Mouse (Mus musculus): Measurements from ENCODE around the gene Tnnt2.

The Tnnt2 gene

DNA sequence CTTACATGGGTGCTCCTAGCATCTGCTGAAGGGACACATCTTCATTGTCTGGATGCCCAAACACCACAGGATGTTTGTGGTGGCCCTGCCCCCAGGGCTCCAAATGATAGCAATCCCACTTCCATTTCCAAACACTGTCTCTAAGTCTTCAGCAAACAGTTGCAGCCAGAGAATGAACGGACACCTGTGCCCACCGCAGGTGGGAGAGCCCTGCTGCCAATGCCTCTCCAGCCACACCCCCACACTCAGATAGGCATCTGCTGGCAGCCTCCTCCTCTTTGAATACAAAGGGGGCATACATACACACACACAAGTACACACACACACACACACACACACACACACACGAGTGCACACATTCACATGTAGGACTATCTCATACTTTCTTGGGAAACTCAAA is 57.2 kb downstream of the Tnnt2 start:
- DNase-seq (ENCODE audit: inconsistent age in 2 of 2, low spot score in 1 of 2) = no peak

DNA sequence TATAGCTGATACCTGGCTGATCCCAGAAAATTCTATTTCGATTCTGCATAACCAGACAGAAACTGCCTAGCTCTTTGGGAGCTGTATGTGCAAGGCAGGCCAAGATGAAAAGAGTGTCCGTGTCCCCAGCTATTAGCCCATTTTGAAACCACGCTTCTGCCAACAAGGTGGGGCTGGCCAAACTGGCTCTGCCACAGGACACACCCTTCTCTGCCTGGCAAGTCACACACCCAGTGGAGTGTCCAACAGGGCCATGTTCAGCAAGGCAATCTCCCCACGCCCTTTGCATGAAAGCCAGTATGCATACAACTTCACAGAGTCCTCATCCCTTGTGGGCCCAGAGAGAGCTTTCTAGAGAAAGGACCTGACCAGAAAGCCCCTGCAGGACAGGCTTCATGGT is 59.2 kb downstream of the Tnnt2 start:
- DNase-seq (ENCODE audit: inconsistent age in 2 of 2, low spot score in 1 of 2) = no peak

DNA sequence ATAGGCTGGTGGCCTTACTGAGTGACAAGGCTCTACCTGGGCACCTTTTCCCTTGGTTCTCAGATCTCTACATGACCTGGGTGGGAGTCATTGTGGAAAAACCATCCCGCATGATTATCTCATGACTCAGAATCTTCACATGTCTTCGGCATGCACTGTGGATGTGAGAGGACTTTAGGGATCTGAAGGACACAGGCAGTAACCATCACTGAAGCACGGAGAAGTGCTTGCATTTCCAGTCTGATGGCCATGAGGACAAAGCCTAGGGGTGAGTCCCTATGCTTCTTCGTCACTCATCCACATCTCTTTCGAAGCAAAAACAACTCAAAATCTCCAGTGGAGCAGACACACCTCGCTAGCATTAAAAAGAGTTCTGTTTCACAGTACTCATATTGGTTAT is 63.1 kb downstream of the Tnnt2 start:
- DNase-seq (ENCODE audit: inconsistent age in 2 of 2, low spot score in 1 of 2) = no peak

DNA sequence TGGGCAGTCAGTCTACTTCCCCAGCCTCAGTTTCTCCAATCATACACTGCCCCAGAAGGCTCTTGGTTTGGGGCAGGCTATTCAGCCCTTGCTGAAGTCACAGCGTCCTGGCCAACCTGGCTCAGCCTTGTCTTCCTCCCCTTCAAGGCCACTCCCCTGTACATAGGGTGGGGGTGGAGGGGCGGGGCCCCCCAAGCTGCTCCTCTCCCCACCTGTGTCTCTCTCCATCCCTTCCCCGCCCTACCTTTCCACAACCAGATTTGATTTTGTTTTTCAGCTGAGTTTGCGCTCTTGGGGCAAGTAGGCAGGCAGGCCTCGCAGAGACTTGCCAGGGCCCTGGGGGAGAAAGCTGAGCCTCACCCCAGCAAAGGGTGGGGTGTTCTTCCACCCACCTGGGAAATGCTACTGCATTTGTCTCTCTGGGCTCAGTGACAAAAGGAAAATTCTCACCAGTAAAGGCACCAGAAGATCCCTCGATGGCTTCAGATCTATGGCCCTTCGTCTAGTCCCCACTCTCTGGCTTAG is 63.9 kb downstream of the Tnnt2 start:
- DNase-seq (ENCODE audit: inconsistent age in 2 of 2, low spot score in 1 of 2) = no peak

All from adrenal gland, adult (tissue).